Mouse (Mus musculus) cerebellum, adult 11-12 months (tissue): ENCODE data around the gene Ccnd3.

ENCODE experiments used
- DNase-seq: peaks from one replicate; pipeline ENCODE4 v3.0.0; 2022

Gene Ccnd3

GRCm38 (mm10) chr17:47484241-47484921, 20.5 kb upstream of the Ccnd3 start:
- DNase-seq: no peak

GRCm38 (mm10) chr17:47484993-47485392, 19.9 kb upstream of the Ccnd3 start:
- DNase-seq: no peak

- no peak for DNase-seq
These were observed 19.1 kb upstream of the Ccnd3 start for GRCm38 (mm10) chr17:47485791-47486190.

GRCm38 (mm10) chr17:47490791-47491190, 14.1 kb upstream of the Ccnd3 start:
- no peak for DNase-seq

- no peak for DNase-seq
These were observed 12.1 kb upstream of the Ccnd3 start for GRCm38 (mm10) chr17:47492731-47493130.

- no peak for DNase-seq
These were observed 11.2 kb upstream of the Ccnd3 start for GRCm38 (mm10) chr17:47493653-47494052.

GRCm38 (mm10) chr17:47494132-47494531, 10.7 kb upstream of the Ccnd3 start:
- DNase-seq: no peak

- DNase-seq: no peak
These were observed 3.3 kb upstream of the Ccnd3 start for GRCm38 (mm10) chr17:47501531-47501930.

- peak; percentile 88 for DNase-seq
These were observed 2.7 kb upstream of the Ccnd3 start, which contains the start of gene Taf8 for GRCm38 (mm10) chr17:47501946-47502706. Taf8 (minus strand) TSS chr17:47502292.

- peak; percentile 37 for DNase-seq
These were observed 2.2 kb upstream of the Ccnd3 start for GRCm38 (mm10) chr17:47502707-47503045.

GRCm38 (mm10) chr17:47503689-47504088, 1.2 kb upstream of the Ccnd3 start:
- DNase-seq: no peak

- DNase-seq: no peak
These were observed 623 bp upstream of the Ccnd3 start for GRCm38 (mm10) chr17:47504228-47504627.

GRCm38 (mm10) chr17:47505566-47505965, 715 bp downstream of the Ccnd3 start:
- no peak for DNase-seq

- DNase-seq: no peak
These were observed 1.2 kb downstream of the Ccnd3 start for GRCm38 (mm10) chr17:47506042-47506441.

GRCm38 (mm10) chr17:47506697-47507096, 1.8 kb downstream of the Ccnd3 start:
- DNase-seq: no peak

GRCm38 (mm10) chr17:47507523-47507922, 2.7 kb downstream of the Ccnd3 start:
- no peak for DNase-seq

GRCm38 (mm10) chr17:47508012-47508608, 3.3 kb downstream of the Ccnd3 start:
- DNase-seq: peak; percentile 42

GRCm38 (mm10) chr17:47509031-47509705, 4.3 kb downstream of the Ccnd3 start:
- DNase-seq: no peak

- peak; percentile 82 for DNase-seq
These were observed 6.5 kb downstream of the Ccnd3 start for GRCm38 (mm10) chr17:47511111-47512020.

GRCm38 (mm10) chr17:47512956-47513775, 8.3 kb downstream of the Ccnd3 start:
- DNase-seq: no peak

GRCm38 (mm10) chr17:47515180-47515844, 10.5 kb downstream of the Ccnd3 start:
- DNase-seq: no peak
